Mouse (Mus musculus): ENCODE measurements around the gene Babam2.

DNA sequence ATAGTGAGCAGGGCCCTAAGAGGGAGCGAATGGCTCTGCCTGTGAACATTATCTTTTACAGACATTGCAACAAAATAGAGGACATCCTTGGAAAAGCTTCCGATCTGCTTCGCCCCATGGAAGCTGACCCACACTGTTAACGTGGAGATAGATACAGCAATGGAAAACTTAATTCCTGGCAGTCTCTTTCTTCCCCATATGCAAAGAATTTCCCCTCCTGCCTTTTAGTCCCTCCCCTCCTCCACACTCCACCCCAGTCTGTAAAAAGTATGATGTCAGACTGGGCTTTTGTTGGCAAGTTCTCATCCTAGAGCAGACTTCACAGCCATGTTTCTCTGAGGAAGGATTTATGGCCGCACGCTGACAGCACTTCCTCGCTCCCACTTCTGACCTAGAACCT is 218.8 kb downstream of the Babam2 start:
- TF ChIP-seq CTCF (IDR thresholded peaks at IDR 0.05; ENCODE audit: low read depth, low read length) (no peak), POLR2A (IDR thresholded peaks at IDR 0.05; ENCODE audit: insufficient read depth, low read length) (no peak)
